Mouse (Mus musculus): ENCODE results near the gene Ly6g5b. TPM values are rescaled to one million over a fixed set of nuclear protein-coding genes. Genes with fewer than 3 reads are reported as not detected.

Gene Ly6g5b
- polyA plus RNA-seq, 1 experiment from 2014 or later: 0.59 TPM

GRCm38 (mm10) chr17:35088825-35089644 is 26.2 kb downstream of the Ly6g5b start, which contains the start of gene Abhd16a:
TSS of gene Abhd16a (plus strand) at chr17:35089263.
- Histone ChIP-seq H3K27ac (ENCODE audit: low read depth, low read length) (peak within 1 kb of the TSS; percentile 91), H3K9ac (ENCODE audit: low read depth, low read length) (peak within 1 kb of the TSS; percentile 78), H3K9me3 (ENCODE audit: control insufficient read depth) (no peaks in the 10 kb centered on the region), H3K4me3 (ENCODE audit: low read depth, low read length) (peak within 1 kb of the TSS; percentile 64), H3K4me1 (replicated peaks; ENCODE audit: control insufficient read depth, insufficient read depth, low read length) (peaks cover 8% of the 10 kb centered on the region; the same call in 1 of the 2 replicates), H3K36me3 (ENCODE audit: control insufficient read depth, insufficient read depth) (peaks cover 32% of the 10 kb centered on the region), H3K27me3 (replicated peaks; ENCODE audit: control insufficient read depth, insufficient read depth, low read length) (no peaks in the 10 kb centered on the region), H3K4me2 (replicated peaks; ENCODE audit: low read depth) (peak within 1 kb of the TSS; percentile 75)
- ATAC-seq: peak; percentile 98
- WGBS: 2% methylated on average over 67 of the region's 67 CpGs
- peak; percentile 32 for TF ChIP-seq CTCF (IDR thresholded peaks at IDR 0.05; ENCODE audit: low read depth)

GRCm38 (mm10) chr17:35088151-35088550 is 27.1 kb downstream of the Ly6g5b start:
- Histone ChIP-seq H3K9me3 (ENCODE audit: control insufficient read depth) (no peaks in the 10 kb centered on the region), H3K27me3 (replicated peaks; ENCODE audit: control insufficient read depth, insufficient read depth, low read length) (no peaks in the 10 kb centered on the region), H3K27ac (ENCODE audit: low read depth, low read length) (no peak overlapping the region), H3K9ac (ENCODE audit: low read depth, low read length) (no peak overlapping the region), H3K4me1 (replicated peaks; ENCODE audit: control insufficient read depth, insufficient read depth, low read length) (peaks cover 8% of the 10 kb centered on the region; the same call in 1 of the 2 replicates), H3K4me2 (replicated peaks; ENCODE audit: low read depth) (no peak overlapping the region), H3K36me3 (ENCODE audit: control insufficient read depth, insufficient read depth) (peaks cover 23% of the 10 kb centered on the region), H3K4me3 (ENCODE audit: low read depth, low read length) (no peak overlapping the region)
- 48% methylated on average over 2 of the region's 2 CpGs for WGBS
- no peak for ATAC-seq
- peak; percentile 62 for TF ChIP-seq CTCF (IDR thresholded peaks at IDR 0.05; ENCODE audit: low read depth)

- no peaks in the 10 kb centered on the region for H3K9me3 ChIP-seq (ENCODE audit: control insufficient read depth)
- H3K27me3 ChIP-seq (replicated peaks; ENCODE audit: control insufficient read depth, insufficient read depth, low read length): no peaks in the 10 kb centered on the region
- H3K27ac ChIP-seq (ENCODE audit: low read depth, low read length): no peak within 1 kb of the TSS
- peaks cover 8% of the 10 kb centered on the region; the same call in 1 of the 2 replicates for H3K4me1 ChIP-seq (replicated peaks; ENCODE audit: control insufficient read depth, insufficient read depth, low read length)
- WGBS: 59% methylated on average over 7 of the region's 7 CpGs
- TF ChIP-seq CTCF (IDR thresholded peaks at IDR 0.05; ENCODE audit: low read depth): no peak
- H3K9ac ChIP-seq (ENCODE audit: low read depth, low read length): no peak within 1 kb of the TSS
- H3K4me3 ChIP-seq (ENCODE audit: low read depth, low read length): no peak within 1 kb of the TSS
- no peak within 1 kb of the TSS for H3K4me2 ChIP-seq (replicated peaks; ENCODE audit: low read depth)
- ATAC-seq: no peak
- no peaks in the 10 kb centered on the region for H3K36me3 ChIP-seq (ENCODE audit: control insufficient read depth, insufficient read depth)
Measured at GRCm38 (mm10) chr17:35085208-35085865, 29.9 kb downstream of the Ly6g5b start, which contains the start of gene Ly6g6f. TSS of gene Ly6g6f (minus strand) at chr17:35085610.

- no peaks in the 10 kb centered on the region for H3K36me3 ChIP-seq (ENCODE audit: control insufficient read depth, insufficient read depth)
- 65% methylated on average over 3 of the region's 3 CpGs for WGBS
- H3K27ac ChIP-seq (ENCODE audit: low read depth, low read length): no peak overlapping the region
- H3K9me3 ChIP-seq (ENCODE audit: control insufficient read depth): no peaks in the 10 kb centered on the region
- no peak for TF ChIP-seq CTCF (IDR thresholded peaks at IDR 0.05; ENCODE audit: low read depth)
- no peak for ATAC-seq
- no peak overlapping the region for H3K4me3 ChIP-seq (ENCODE audit: low read depth, low read length)
- no peaks in the 10 kb centered on the region for H3K27me3 ChIP-seq (replicated peaks; ENCODE audit: control insufficient read depth, insufficient read depth, low read length)
- peaks cover 2% of the 10 kb centered on the region; the same call in 1 of the 2 replicates for H3K4me1 ChIP-seq (replicated peaks; ENCODE audit: control insufficient read depth, insufficient read depth, low read length)
- no peak overlapping the region for H3K9ac ChIP-seq (ENCODE audit: low read depth, low read length)
- H3K4me2 ChIP-seq (replicated peaks; ENCODE audit: low read depth): no peak overlapping the region
Measured at GRCm38 (mm10) chr17:35083929-35084497, 31.2 kb downstream of the Ly6g5b start.

- no peaks in the 10 kb centered on the region for H3K9me3 ChIP-seq (ENCODE audit: control insufficient read depth)
- no peak overlapping the region for H3K27ac ChIP-seq (ENCODE audit: low read depth, low read length)
- no peak overlapping the region for H3K4me3 ChIP-seq (ENCODE audit: low read depth, low read length)
- no peak overlapping the region for H3K9ac ChIP-seq (ENCODE audit: low read depth, low read length)
- no peaks in the 10 kb centered on the region for H3K27me3 ChIP-seq (replicated peaks; ENCODE audit: control insufficient read depth, insufficient read depth, low read length)
- ATAC-seq: no peak
- 87% methylated on average over 16 of the region's 16 CpGs for WGBS
- no peaks in the 10 kb centered on the region for H3K36me3 ChIP-seq (ENCODE audit: control insufficient read depth, insufficient read depth)
- no peak for TF ChIP-seq CTCF (IDR thresholded peaks at IDR 0.05; ENCODE audit: low read depth)
- H3K4me2 ChIP-seq (replicated peaks; ENCODE audit: low read depth): no peak overlapping the region
- peaks cover 5% of the 10 kb centered on the region; the same call in 1 of the 2 replicates for H3K4me1 ChIP-seq (replicated peaks; ENCODE audit: control insufficient read depth, insufficient read depth, low read length)
Measured at GRCm38 (mm10) chr17:35082841-35083576, 32.2 kb downstream of the Ly6g5b start.
